Mouse (Mus musculus) heart, embryonic 14.5 days (tissue): ENCODE measurements at regions not wholly inside any gene's neighbourhood (a gene's known extent, or its start where the extent isn't known, plus 50 kb on each side); places are given as distances from the start of the nearest gene placed in this dataset.

Experiments
- ATAC-seq: fragments of 200-750 bp; cut with Nextera tagmentation; 2 replicates; pipeline ENCODE4 v1.8.0; 2017; ENCODE audit warnings: low read depth, moderate TSS enrichment; ENCODE audit not compliant: insufficient number of reproducible peaks, insufficient read depth, low FRiP score
- H3K27ac ChIP-seq, 2 experiments: fragments of 200-500 bp in 1 of 2; fragments of 300-500 bp in 1 of 2; sonication (generic) in 1 of 2; replicated peaks in 1 of 2; 2 replicates each; pipeline ENCODE4 v1.5.1; 2012 to 2014; ENCODE audit warnings: low read depth in 2 of 2, low read length in 2 of 2, control low read depth in 1 of 2, mild to moderate bottlenecking in 1 of 2, mixed read lengths in 1 of 2; ENCODE audit not compliant: control insufficient read depth in 1 of 2, insufficient read depth in 1 of 2
- H3K27me3 ChIP-seq: fragments of 300-500 bp; sonication (generic); 2 replicates; pipeline ENCODE4 v1.6.1; 2014; ENCODE audit warnings: mild to moderate bottlenecking, low read length, control low read depth; ENCODE audit not compliant: control insufficient read depth, insufficient read depth
- H3K36me3 ChIP-seq: fragments of 300-500 bp; sonication (generic); 2 replicates; pipeline ENCODE4 v1.6.1; 2014; ENCODE audit warnings: mild to moderate bottlenecking, control low read depth, low read length, mixed read lengths; ENCODE audit not compliant: control insufficient read depth, insufficient read depth
- H3K4me1 ChIP-seq, 2 experiments: fragments of 200-500 bp in 1 of 2; fragments of 300-500 bp in 1 of 2; sonication (generic) in 1 of 2; 2 replicates each; pipeline ENCODE4 v1.6.1; 2012 to 2014; ENCODE audit warnings: low read length in 2 of 2, control low read depth in 1 of 2, mixed read lengths in 1 of 2; ENCODE audit not compliant: control insufficient read depth in 2 of 2, insufficient read depth in 2 of 2
- H3K4me2 ChIP-seq: fragments of 300-500 bp; sonication (generic); 2 replicates; pipeline ENCODE4 v1.6.1; 2014; ENCODE audit warnings: mild to moderate bottlenecking, low read length
- H3K4me3 ChIP-seq, 2 experiments: fragments of 200-500 bp in 1 of 2; fragments of 300-500 bp in 1 of 2; sonication (generic) in 1 of 2; 2 replicates each; pipeline ENCODE4 v1.5.1; 2012 to 2014; ENCODE audit warnings: low read length in 2 of 2, mild to moderate bottlenecking in 2 of 2, control low read depth in 1 of 2, low read depth in 1 of 2, moderate library complexity in 1 of 2; ENCODE audit not compliant: control insufficient read depth in 1 of 2, insufficient read depth in 1 of 2
- H3K9ac ChIP-seq: fragments of 300-500 bp; sonication (generic); 2 replicates; pipeline ENCODE4 v1.6.1; 2014; ENCODE audit warnings: mild to moderate bottlenecking, low read length
- H3K9me3 ChIP-seq: fragments of 300-500 bp; sonication (generic); 2 replicates; pipeline ENCODE4 v1.6.1; 2016; ENCODE audit warnings: low read length, control low read depth; ENCODE audit not compliant: control insufficient read depth
- WGBS: fragments of 180-500 bp; shearing (Covaris S2); extraction: QIAGEN DNeasy Blood & Tissue Kit; methylation state at CpG from one replicate; pipeline ENCODE4 v1.1.7; 2014; 5-methylcytosine and 5-hydroxymethylcytosine counted together

GRCm38 (mm10) chr4:9132356-9132755, 893.5 kb upstream of the Car8 start:
- no peak overlapping the region for H3K9ac ChIP-seq
- 90% methylated on average over 6 of the region's 6 CpGs for WGBS
- H3K27me3 ChIP-seq = no peaks in the 10 kb centered on the region
- peaks cover 16 to 35% of the 10 kb centered on the region in 2 experiments for H3K4me1 ChIP-seq
- no peak overlapping the region for H3K4me3 ChIP-seq
- no peak overlapping the region for H3K27ac ChIP-seq
- H3K4me2 ChIP-seq = no peak overlapping the region
- H3K36me3 ChIP-seq = no peaks in the 10 kb centered on the region
- no peak for ATAC-seq
- no peaks in the 10 kb centered on the region for H3K9me3 ChIP-seq

DNA sequence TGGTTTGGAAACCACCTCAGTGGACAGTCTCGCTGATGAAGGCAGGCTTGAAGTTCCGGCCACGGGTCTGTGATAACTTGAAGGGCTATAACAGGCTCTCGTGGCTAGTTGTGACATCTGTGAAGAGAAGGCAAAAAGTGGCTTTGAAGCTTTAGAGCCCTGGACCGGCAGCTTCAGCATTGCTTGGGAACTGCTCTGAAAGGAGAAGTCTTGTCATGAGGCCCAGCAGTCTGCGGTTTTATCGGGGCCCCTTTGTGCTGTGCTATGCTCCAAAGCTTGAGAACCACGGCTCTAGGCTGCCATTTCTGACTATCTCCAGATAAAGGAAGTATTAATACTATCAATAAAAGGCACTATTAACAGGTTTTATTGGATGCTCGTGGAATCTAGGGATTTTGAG, 892.8 kb upstream of the Car8 start:
- Histone ChIP-seq H3K4me1 (peaks cover 15 to 35% of the 10 kb centered on the region in 2 experiments), H3K4me2 (no peak overlapping the region), H3K27me3 (no peaks in the 10 kb centered on the region), H3K9me3 (no peaks in the 10 kb centered on the region), H3K36me3 (no peaks in the 10 kb centered on the region), H3K27ac (no peak overlapping the region), H3K4me3 (no peak overlapping the region), H3K9ac (no peak overlapping the region)
- no peak for ATAC-seq
- 65% methylated on average over 9 of the region's 9 CpGs for WGBS

- Histone ChIP-seq H3K9ac (no peak overlapping the region), H3K9me3 (no peaks in the 10 kb centered on the region), H3K4me1 (peaks cover 0 to 10% of the 10 kb centered on the region in 2 experiments; a peak in 2 of 4 replicates), H3K4me3 (no peak overlapping the region), H3K27ac (no peak overlapping the region), H3K4me2 (no peak overlapping the region), H3K36me3 (no peaks in the 10 kb centered on the region), H3K27me3 (no peaks in the 10 kb centered on the region)
- 40% methylated on average over 11 of the region's 11 CpGs for WGBS
- no peak for ATAC-seq
Measured at GRCm38 (mm10) chr4:9125236-9125963, 886.6 kb upstream of the Car8 start.

DNA sequence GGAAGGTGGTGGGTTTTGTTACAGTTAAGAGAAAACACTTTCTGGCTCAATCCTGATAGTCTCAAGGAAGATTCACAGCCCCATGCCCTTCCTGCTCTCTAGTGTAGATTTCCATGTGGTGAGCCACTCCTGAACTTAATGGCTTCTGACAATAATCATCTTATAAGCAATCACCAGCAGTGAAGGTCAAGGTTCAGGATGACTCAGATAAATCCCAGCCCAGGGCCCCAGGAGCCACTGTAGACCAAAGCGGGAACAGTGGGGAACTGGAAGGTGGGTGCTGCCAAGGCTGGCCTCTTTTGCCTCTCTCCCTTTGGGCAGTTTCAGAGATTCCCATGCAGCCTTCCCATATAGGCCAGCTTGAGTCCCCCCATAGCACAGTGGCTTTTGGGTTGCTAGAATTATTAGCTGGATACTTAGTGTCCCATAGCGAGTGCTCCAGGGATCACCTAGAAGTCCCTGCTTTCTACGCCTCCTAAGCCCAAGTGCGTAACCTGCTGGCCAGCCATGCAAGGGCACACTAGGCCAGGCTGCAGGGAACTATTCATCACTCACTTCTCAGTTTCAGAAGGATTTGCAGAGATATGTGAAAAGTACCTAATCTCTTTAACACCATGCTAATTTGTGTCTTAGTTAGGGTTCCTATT, 885.9 kb upstream of the Car8 start:
- Histone ChIP-seq H3K4me2 (no peak overlapping the region), H3K4me3 (no peak overlapping the region), H3K9ac (no peak overlapping the region), H3K36me3 (no peaks in the 10 kb centered on the region), H3K27ac (no peak overlapping the region), H3K9me3 (no peaks in the 10 kb centered on the region), H3K4me1 (peaks cover 0 to 3% of the 10 kb centered on the region in 2 experiments; a peak in 1 of 4 replicates), H3K27me3 (no peaks in the 10 kb centered on the region)
- WGBS = 83% methylated on average over 4 of the region's 4 CpGs
- no peak for ATAC-seq

GRCm38 (mm10) chr4:9124109-9124508, 885.3 kb upstream of the Car8 start:
- ATAC-seq = no peak
- Histone ChIP-seq H3K4me2 (no peak overlapping the region), H3K27me3 (no peaks in the 10 kb centered on the region), H3K36me3 (no peaks in the 10 kb centered on the region), H3K27ac (no peak overlapping the region), H3K9me3 (no peaks in the 10 kb centered on the region), H3K9ac (no peak overlapping the region), H3K4me1 (peaks cover 0 to 3% of the 10 kb centered on the region in 2 experiments; a peak in 1 of 4 replicates), H3K4me3 (no peak overlapping the region)
- 60% methylated on average over 5 of the region's 5 CpGs for whole genome bisulfite sequencing

DNA sequence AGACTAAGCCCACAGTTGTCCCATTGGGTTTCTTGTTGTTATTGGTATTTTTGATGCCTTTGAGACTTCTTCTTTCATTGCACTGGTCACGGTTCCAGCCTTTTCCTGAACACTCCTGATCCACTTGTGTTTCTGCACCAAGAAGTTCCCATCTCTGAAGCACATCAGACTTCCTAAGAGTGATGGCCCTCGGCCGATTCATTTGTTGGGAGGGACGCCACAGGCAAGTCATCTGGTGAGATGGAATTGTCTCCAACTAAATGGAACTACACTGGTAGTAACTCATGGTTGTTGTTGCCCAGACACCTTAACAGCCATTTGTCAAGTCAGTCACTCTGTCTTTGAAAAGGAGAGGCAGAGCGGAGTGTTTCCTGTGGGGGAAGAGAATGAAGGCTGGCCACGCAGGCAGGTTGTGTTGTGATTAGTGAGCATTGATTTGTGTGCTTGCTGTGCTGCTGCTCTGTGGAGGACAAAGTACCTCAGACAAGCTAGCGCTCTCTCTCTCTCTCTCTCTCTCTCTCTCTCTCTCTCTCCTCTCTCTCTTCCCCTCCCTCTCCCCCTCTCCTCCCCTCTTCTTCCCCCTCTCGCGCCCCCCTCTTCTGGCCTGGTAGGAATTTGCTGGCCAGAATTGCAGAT, 884.7 kb upstream of the Car8 start:
- Histone ChIP-seq H3K4me2 (no peak overlapping the region), H3K27me3 (no peaks in the 10 kb centered on the region), H3K9ac (no peak overlapping the region), H3K9me3 (no peaks in the 10 kb centered on the region), H3K4me1 (peaks cover 0 to 3% of the 10 kb centered on the region in 2 experiments; a peak in 2 of 4 replicates), H3K27ac (no peak overlapping the region), H3K4me3 (no peak overlapping the region), H3K36me3 (no peaks in the 10 kb centered on the region)
- 73% methylated on average over 9 of the region's 9 CpGs for WGBS
- no peak for ATAC-seq

DNA sequence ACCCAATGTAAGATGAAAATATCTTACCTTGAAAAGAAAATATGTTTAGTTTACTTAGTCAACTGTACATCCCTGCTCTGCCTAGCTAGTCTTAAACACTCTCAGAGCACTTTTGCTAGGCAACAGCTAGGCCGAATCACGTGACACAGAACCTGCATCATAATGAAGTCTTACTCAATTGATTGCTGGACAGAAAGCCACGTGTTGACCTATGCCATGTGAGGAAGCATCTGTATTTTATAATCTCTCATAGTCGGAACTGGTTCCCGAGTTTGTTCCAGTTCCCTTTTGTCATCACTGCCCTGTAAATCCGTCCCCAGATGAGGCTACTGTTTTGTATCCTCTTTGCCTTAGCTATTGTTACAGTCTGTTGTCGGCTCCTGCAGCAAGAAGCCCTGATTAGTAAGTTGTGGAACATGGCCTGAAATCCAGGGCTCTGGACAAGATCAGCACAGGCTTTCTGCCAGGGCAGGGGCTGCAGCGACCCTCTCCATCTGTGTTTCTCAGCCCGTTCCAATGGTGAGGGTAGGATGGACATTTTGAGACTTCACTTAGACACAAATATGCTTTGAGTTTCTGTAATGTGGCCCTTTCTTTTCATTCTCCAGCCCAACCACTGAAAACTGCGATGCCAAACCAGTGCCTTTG, 883.9 kb upstream of the Car8 start:
- no peaks in the 10 kb centered on the region for H3K36me3 ChIP-seq
- no peaks in the 10 kb centered on the region for H3K9me3 ChIP-seq
- H3K9ac ChIP-seq = no peak overlapping the region
- no peak overlapping the region for H3K27ac ChIP-seq
- H3K27me3 ChIP-seq = no peaks in the 10 kb centered on the region
- peaks cover 4 to 10% of the 10 kb centered on the region in 2 experiments; a peak in 3 of 4 replicates for H3K4me1 ChIP-seq
- H3K4me2 ChIP-seq = no peak overlapping the region
- WGBS = 56% methylated on average over 10 of the region's 10 CpGs
- ATAC-seq = no peak
- no peak overlapping the region for H3K4me3 ChIP-seq
